Mouse (Mus musculus) c-Kit-positive CD71-positive TER-119-positive erythroid progenitor cells, embryonic 14.5 days (primary cell): ENCODE measurements around the gene Gm10639.
A peak's percentile ranks its signal among the peaks of the same experiment; 100 is the strongest.
"Not testable (repeated sequence)": the region's sequence is repeated elsewhere in the genome, so short reads cannot be mapped to it uniquely, and the experiment has no call there.

Source experiments
- DNase-seq: peaks from one replicate; pipeline ENCODE4 v3.0.0-alpha.2; 2013; ENCODE audit warnings: low spot score

Gm10639 gene

GRCm38 (mm10) chr9:78289723-78290122 is at the start of gene Gm10639:
Gm10639 (plus strand) TSS chr9:78289923.
- DNase-seq, result not testable (repeated sequence)

GRCm38 (mm10) chr9:78255683-78256470 is 33.8 kb upstream of the Gm10639 start:
- DNase-seq, result not testable (repeated sequence)

DNA sequence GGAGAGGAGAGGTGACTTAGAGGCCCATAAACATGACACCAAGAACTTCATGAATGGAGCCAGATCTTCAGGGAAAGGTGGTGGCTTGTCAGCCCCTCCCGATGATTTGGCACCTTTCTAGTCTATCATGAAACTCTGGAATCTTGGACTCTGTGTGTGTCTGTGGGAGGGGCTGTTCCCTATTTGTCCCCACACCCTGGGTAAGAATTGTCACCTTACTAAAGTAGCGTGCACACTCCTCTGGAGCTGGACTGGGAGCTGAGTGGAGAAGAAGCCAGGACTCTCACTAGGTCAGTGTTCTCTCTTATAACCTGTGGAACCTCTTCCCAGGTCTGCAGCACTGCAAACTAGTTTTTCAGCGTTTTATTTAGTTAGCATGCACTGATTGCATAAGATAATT is 32.8 kb upstream of the Gm10639 start, which contains the start of gene Gm3776:
Gene Gm3776 (plus strand): TSS at position 216 of the 400 bp plus-strand sequence.
- not testable (repeated sequence) for DNase-seq

GRCm38 (mm10) chr9:78259688-78260087 is 30.0 kb upstream of the Gm10639 start:
- not testable (repeated sequence) for DNase-seq

GRCm38 (mm10) chr9:78270945-78271344 is 18.8 kb upstream of the Gm10639 start:
- DNase-seq, result not testable (repeated sequence)

- DNase-seq, result not testable (repeated sequence)
Observed at GRCm38 (mm10) chr9:78282002-78282711, 7.6 kb upstream of the Gm10639 start.

DNA sequence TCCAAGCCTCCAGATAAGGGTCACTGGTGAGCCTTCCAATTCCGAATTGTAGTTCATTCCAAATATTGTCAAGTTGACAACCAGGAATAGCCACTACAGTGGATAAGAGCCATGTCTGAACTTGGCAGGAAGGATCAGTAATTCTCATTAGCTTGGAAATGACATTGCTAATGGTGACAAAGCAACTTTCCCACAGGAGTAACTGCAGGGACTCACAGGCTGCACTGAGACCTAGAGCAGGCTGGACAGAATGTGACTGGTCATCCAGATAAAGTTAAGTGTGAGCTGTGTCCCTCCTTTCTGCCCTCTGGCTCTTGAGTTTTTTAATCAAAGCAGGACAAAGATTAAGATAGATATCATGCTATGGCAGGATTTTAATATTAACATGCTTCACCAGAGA is 660 bp upstream of the Gm10639 start:
- not testable (repeated sequence) for DNase-seq

- DNase-seq, result not testable (repeated sequence)
Observed at GRCm38 (mm10) chr9:78292462-78292861, 2.7 kb downstream of the Gm10639 start.

GRCm38 (mm10) chr9:78293683-78294082 is 4.0 kb downstream of the Gm10639 start:
- not testable (repeated sequence) for DNase-seq

DNA sequence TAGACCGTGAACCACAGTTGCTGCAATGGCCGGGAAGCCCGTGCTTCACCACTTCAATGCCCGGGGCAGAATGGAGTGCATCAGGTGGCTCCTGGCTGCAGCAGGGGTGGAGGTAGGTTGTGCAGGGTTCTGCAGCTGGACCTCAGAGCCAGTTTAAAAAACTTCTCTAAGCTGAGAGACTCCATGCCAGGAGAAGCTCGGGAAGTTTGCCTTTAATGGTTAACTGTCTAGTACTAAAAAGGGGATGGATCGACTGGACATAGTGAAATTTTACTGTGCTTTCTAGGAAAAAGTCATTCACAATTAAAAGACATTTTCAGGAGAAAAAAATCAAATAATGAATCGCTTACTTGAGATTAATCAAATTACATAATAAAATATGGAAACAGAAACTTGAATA is 5.1 kb downstream of the Gm10639 start:
- DNase-seq, result not testable (repeated sequence)

- peak; percentile 37 for DNase-seq
Observed at GRCm38 (mm10) chr9:78296089-78296488, 6.4 kb downstream of the Gm10639 start.

- DNase-seq, result no peak
Observed at GRCm38 (mm10) chr9:78298232-78298631, 8.5 kb downstream of the Gm10639 start.

- DNase-seq, result not testable (repeated sequence)
Observed at GRCm38 (mm10) chr9:78299143-78299542, 9.4 kb downstream of the Gm10639 start.

DNA sequence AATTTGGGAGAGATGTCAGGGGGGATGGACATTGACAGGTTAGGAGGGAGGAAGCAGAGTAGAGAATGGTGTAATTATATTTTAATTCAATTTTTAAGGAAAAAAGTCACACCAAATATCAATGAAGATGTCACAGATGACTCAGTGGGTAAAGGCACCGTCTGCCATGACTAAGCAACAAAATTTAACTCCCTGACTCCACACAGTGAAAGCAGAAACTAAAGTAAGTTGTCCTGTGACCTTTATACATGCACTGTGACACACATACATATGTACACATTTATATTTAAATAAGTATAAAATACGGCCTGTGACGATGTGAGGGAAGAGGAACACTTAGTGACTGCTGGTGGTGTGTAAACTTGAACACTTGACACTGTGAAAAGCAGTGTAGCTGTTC is 18.4 kb downstream of the Gm10639 start:
- DNase-seq, result not testable (repeated sequence)

DNA sequence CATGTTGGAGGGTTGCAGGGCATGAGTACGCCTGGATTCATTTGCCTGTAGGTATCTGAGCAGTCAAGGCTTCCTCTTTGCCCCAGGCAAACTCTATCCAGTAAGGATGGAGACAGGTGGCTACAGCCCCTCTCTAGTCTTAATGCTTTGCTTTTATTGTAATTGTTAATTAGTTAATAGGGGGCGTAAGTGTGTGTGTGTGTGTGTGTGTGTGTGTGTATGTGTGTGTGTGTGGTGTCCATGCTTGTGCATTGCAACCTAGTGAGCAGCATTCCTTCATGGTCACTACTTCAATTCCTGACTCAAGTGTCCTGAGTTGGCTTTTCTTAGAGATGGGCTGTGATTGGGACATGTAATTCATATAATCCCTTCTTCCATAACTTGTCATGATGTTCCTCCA is 25.0 kb downstream of the Gm10639 start, which contains the start of gene Omt2a:
Gene Omt2a (minus strand): TSS at position 101 of the 400 bp plus-strand sequence.
- no peak for DNase-seq

DNA sequence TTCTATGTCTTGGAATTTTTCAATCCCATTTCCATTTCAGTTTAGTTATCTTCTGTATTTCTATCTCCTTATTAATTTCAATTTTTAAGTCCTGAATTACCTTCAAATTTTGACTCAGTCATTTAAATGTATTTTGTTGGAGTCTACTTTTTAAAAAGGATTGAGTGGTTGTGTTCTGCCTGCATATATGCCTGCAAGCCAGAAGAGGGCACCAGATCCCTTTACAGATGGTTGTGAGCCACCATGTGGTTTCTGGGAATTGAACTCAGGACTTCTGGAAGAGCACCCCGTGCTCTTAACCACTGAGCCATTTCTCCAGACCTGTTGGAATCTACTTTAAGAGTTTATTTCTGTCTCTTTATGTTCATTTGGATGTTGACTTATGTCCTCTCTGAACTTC is 29.8 kb downstream of the Gm10639 start:
- DNase-seq, result no peak

DNA sequence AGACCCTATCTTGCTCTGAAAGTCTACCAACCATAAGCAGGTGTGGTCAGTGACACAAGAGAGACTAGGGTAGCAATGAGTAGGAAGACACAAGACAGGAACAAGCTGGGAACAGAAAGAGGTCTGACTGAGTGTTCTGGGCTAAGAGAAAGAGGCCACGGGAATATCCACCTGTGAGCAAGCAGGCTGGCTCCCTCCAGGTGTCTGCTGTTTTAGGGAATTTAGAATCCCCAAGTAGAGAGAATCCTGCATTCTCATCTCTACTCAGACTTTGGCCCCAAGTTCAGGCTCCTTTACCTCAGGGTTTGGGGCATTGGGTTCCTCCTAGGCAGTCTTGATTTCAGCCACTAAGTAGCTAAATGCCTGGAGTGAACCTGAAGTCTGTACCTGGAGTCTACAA is 37.6 kb downstream of the Gm10639 start, which contains the start of gene Omt2b:
Gene Omt2b (plus strand): TSS at position 301 of the 400 bp plus-strand sequence.
- DNase-seq, result not testable (repeated sequence)

DNA sequence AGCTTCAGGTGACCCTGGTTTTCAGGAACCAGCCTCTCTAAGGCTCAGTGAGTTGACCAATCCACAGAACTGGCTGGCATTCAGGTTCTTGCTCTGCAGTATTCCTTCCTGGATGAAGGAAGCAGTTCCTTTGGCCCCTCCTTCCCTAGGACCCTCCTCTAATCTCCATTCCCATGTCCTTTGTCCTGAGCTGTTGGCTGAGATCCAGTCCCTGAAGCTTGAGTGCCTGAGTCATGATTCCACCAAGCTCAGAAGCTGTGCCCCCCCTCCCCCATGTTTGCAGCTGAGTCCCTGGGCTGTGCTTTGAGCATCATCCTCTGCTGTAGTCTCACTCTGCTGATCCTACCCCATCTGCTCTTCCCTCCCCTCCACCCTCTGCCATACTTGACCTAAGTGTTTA is 47.3 kb downstream of the Gm10639 start:
- not testable (repeated sequence) for DNase-seq

GRCm38 (mm10) chr9:78340324-78340723 is 50.6 kb downstream of the Gm10639 start:
- peak; percentile 21 for DNase-seq

GRCm38 (mm10) chr9:78342494-78342893 is 52.8 kb downstream of the Gm10639 start:
- not testable (repeated sequence) for DNase-seq

DNA sequence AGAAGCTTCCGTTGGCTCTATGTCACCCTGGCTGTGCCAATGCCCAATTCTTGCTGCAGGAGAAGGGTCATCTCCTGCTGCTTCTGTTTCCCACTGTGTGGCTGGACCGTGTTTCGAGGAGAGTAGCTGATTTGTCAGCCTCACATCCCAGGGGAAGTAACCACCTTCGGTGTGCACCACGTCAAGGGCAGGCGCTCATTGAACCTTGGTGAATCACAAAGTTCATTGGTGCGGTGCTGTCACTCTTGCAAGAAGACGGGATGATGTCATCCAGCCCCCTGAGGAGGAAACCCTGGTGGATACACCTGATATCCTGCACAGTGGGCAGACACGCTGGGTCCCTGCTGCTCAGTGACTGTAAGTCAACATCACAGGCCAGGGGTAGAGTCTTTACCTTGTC is 53.3 kb downstream of the Gm10639 start:
- DNase-seq, result not testable (repeated sequence)

GRCm38 (mm10) chr9:78345235-78345634 is 55.5 kb downstream of the Gm10639 start:
- not testable (repeated sequence) for DNase-seq

DNA sequence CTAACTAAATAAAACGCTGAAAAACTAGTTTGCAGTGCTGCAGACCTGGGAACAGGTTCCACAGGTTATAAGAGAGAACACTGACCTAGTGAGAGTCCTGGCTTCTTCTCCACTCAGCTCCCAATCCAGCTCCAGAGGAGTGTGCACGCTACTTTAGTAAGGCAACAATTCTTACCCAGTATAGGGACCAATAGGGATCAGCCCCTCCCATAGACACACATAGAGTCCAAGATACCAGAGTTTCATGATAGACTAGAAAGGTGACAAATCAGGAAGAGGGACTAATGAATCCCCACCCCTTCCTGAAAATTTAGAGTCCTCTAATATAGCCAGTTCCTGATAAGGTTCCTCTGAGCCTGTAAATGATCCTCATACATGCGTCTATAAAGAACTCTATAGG is 57.3 kb downstream of the Gm10639 start:
- DNase-seq, result no peak
